Mouse (Mus musculus): Measurements from ENCODE around the gene Gm2310. TPM values are rescaled to one million over a fixed set of nuclear protein-coding genes. Genes with fewer than 3 reads are reported as not detected.
A peak's percentile ranks its signal among the peaks of the same experiment; 100 is the strongest.
"Not testable (repeated sequence)": the region's sequence is repeated elsewhere in the genome, so short reads cannot be mapped to it uniquely, and the experiment has no call there.

Gm2310 gene
- not detected in 2 replicates for polyA plus RNA-seq (2014; fragmentation: Nextera tagmentation; extraction: Ambion mirVana)

GRCm38 (mm10) chr15:8519853-8520252, at the start of gene Gm2310:
TSS of gene Gm2310 (minus strand) at chr15:8519953.
- not testable (repeated sequence) for H3K9ac ChIP-seq (ENCODE audit: low read depth, low read length); DNase-seq (ENCODE audit: low spot score); H3K36me3 ChIP-seq (ENCODE audit: control insufficient read depth, insufficient read depth, low read length); H3K4me2 ChIP-seq (ENCODE audit: low read depth, low read length); H3K4me3 ChIP-seq (ENCODE audit: low read depth, low read length); H3K27ac ChIP-seq (replicated peaks; ENCODE audit: low read depth, low read length); H3K27me3 ChIP-seq (replicated peaks; ENCODE audit: control insufficient read depth, insufficient read depth, low read length); H3K4me1 ChIP-seq (ENCODE audit: control insufficient read depth, insufficient read depth, low read length); H3K9me3 ChIP-seq (ENCODE audit: control insufficient read depth, low read length); ATAC-seq (ENCODE audit: low read depth)

- Histone ChIP-seq H3K27ac (replicated peaks; ENCODE audit: low read depth, low read length) (peak overlapping the region; percentile 82), H3K4me3 (ENCODE audit: low read depth, low read length) (peak overlapping the region; percentile 52), H3K4me2 (ENCODE audit: low read depth, low read length) (peak overlapping the region; percentile 88), H3K27me3 (replicated peaks; ENCODE audit: control insufficient read depth, insufficient read depth, low read length) (peaks cover 8% of the 10 kb centered on the region), H3K4me1 (ENCODE audit: control insufficient read depth, insufficient read depth, low read length) (0 out of 2 replicates have a peak, but pooled peaks cover 6% of the 10 kb centered on the region), H3K36me3 (ENCODE audit: control insufficient read depth, insufficient read depth, low read length) (no peaks in the 10 kb centered on the region), H3K9me3 (ENCODE audit: control insufficient read depth, low read length) (no peaks in the 10 kb centered on the region), H3K9ac (ENCODE audit: low read depth, low read length) (peak overlapping the region; percentile 59)
- under 1% methylated on average over 47 of the region's 61 CpGs for WGBS
- DNase-seq (ENCODE audit: low spot score) (peak; percentile 91), ATAC-seq (ENCODE audit: low read depth) (peak; percentile 91)
Measured at GRCm38 (mm10) chr15:8568645-8569528, 49.1 kb upstream of the Gm2310 start.

- Histone ChIP-seq H3K4me1 (ENCODE audit: control insufficient read depth, insufficient read depth, low read length) (0 out of 2 replicates have a peak, but pooled peaks cover 6% of the 10 kb centered on the region), H3K27me3 (replicated peaks; ENCODE audit: control insufficient read depth, insufficient read depth, low read length) (peaks cover 8% of the 10 kb centered on the region), H3K4me3 (ENCODE audit: low read depth, low read length) (peak overlapping the region; percentile 52), H3K9ac (ENCODE audit: low read depth, low read length) (peak overlapping the region; percentile 59; the same call in 1 of the 2 replicates), H3K9me3 (ENCODE audit: control insufficient read depth, low read length) (no peaks in the 10 kb centered on the region), H3K27ac (replicated peaks; ENCODE audit: low read depth, low read length) (peak overlapping the region; percentile 56), H3K4me2 (ENCODE audit: low read depth, low read length) (peak overlapping the region; percentile 88), H3K36me3 (ENCODE audit: control insufficient read depth, insufficient read depth, low read length) (no peaks in the 10 kb centered on the region)
- ATAC-seq (ENCODE audit: low read depth) (peak; percentile 39), DNase-seq (ENCODE audit: low spot score) (peak; percentile 52)
- WGBS = 4% methylated on average over 7 of the region's 7 CpGs
Measured at GRCm38 (mm10) chr15:8568286-8568644, 48.5 kb upstream of the Gm2310 start.

- 54% methylated on average over 6 of the region's 6 CpGs for WGBS
- Histone ChIP-seq H3K27me3 (replicated peaks; ENCODE audit: control insufficient read depth, insufficient read depth, low read length) (peaks cover 8% of the 10 kb centered on the region), H3K4me3 (ENCODE audit: low read depth, low read length) (no peak overlapping the region), H3K4me2 (ENCODE audit: low read depth, low read length) (no peak overlapping the region), H3K9me3 (ENCODE audit: control insufficient read depth, low read length) (no peaks in the 10 kb centered on the region), H3K36me3 (ENCODE audit: control insufficient read depth, insufficient read depth, low read length) (no peaks in the 10 kb centered on the region), H3K27ac (replicated peaks; ENCODE audit: low read depth, low read length) (no peak overlapping the region), H3K4me1 (ENCODE audit: control insufficient read depth, insufficient read depth, low read length) (0 out of 2 replicates have a peak, but pooled peaks cover 6% of the 10 kb centered on the region), H3K9ac (ENCODE audit: low read depth, low read length) (no peak overlapping the region)
- no peak for ATAC-seq (ENCODE audit: low read depth)
- DNase-seq (ENCODE audit: low spot score) = no peak
Measured at GRCm38 (mm10) chr15:8565416-8565815, 45.7 kb upstream of the Gm2310 start.

GRCm38 (mm10) chr15:8564331-8564730, 44.6 kb upstream of the Gm2310 start:
- ATAC-seq (ENCODE audit: low read depth) (no peak), DNase-seq (ENCODE audit: low spot score) (no peak)
- no peak overlapping the region for H3K9ac ChIP-seq (ENCODE audit: low read depth, low read length)
- peaks cover 8% of the 10 kb centered on the region for H3K27me3 ChIP-seq (replicated peaks; ENCODE audit: control insufficient read depth, insufficient read depth, low read length)
- 0 out of 2 replicates have a peak, but pooled peaks cover under 1% of the 10 kb centered on the region for H3K4me1 ChIP-seq (ENCODE audit: control insufficient read depth, insufficient read depth, low read length)
- H3K36me3 ChIP-seq (ENCODE audit: control insufficient read depth, insufficient read depth, low read length) = no peaks in the 10 kb centered on the region
- no peak overlapping the region for H3K4me3 ChIP-seq (ENCODE audit: low read depth, low read length)
- 89% methylated on average over 3 of the region's 3 CpGs for WGBS
- no peak overlapping the region for H3K4me2 ChIP-seq (ENCODE audit: low read depth, low read length)
- H3K27ac ChIP-seq (replicated peaks; ENCODE audit: low read depth, low read length) = no peak overlapping the region
- H3K9me3 ChIP-seq (ENCODE audit: control insufficient read depth, low read length) = no peaks in the 10 kb centered on the region

GRCm38 (mm10) chr15:8563423-8564194, 43.9 kb upstream of the Gm2310 start:
- DNase-seq (ENCODE audit: low spot score) = no peak
- H3K27ac ChIP-seq (replicated peaks; ENCODE audit: low read depth, low read length) = no peak overlapping the region
- H3K4me3 ChIP-seq (ENCODE audit: low read depth, low read length) = no peak overlapping the region
- no peak for ATAC-seq (ENCODE audit: low read depth)
- H3K9me3 ChIP-seq (ENCODE audit: control insufficient read depth, low read length) = no peaks in the 10 kb centered on the region
- no peak overlapping the region for H3K9ac ChIP-seq (ENCODE audit: low read depth, low read length)
- 63% methylated on average over 1 of the region's 1 CpGs for WGBS
- H3K36me3 ChIP-seq (ENCODE audit: control insufficient read depth, insufficient read depth, low read length) = no peaks in the 10 kb centered on the region
- no peak overlapping the region for H3K4me2 ChIP-seq (ENCODE audit: low read depth, low read length)
- H3K27me3 ChIP-seq (replicated peaks; ENCODE audit: control insufficient read depth, insufficient read depth, low read length) = peaks cover 8% of the 10 kb centered on the region
- no peaks in the 10 kb centered on the region for H3K4me1 ChIP-seq (ENCODE audit: control insufficient read depth, insufficient read depth, low read length)

- H3K27ac ChIP-seq (replicated peaks; ENCODE audit: low read depth, low read length) = no peak overlapping the region
- no peak for DNase-seq (ENCODE audit: low spot score)
- H3K4me2 ChIP-seq (ENCODE audit: low read depth, low read length) = no peak overlapping the region
- H3K27me3 ChIP-seq (replicated peaks; ENCODE audit: control insufficient read depth, insufficient read depth, low read length) = peaks cover 2% of the 10 kb centered on the region; the same call in 1 of the 2 replicates
- no peaks in the 10 kb centered on the region for H3K9me3 ChIP-seq (ENCODE audit: control insufficient read depth, low read length)
- H3K9ac ChIP-seq (ENCODE audit: low read depth, low read length) = no peak overlapping the region
- no peak for ATAC-seq (ENCODE audit: low read depth)
- H3K4me3 ChIP-seq (ENCODE audit: low read depth, low read length) = no peak overlapping the region
- H3K4me1 ChIP-seq (ENCODE audit: control insufficient read depth, insufficient read depth, low read length) = no peaks in the 10 kb centered on the region
- no peaks in the 10 kb centered on the region for H3K36me3 ChIP-seq (ENCODE audit: control insufficient read depth, insufficient read depth, low read length)
- 82% methylated on average over 7 of the region's 7 CpGs for WGBS
Measured at GRCm38 (mm10) chr15:8562776-8563175, 43.0 kb upstream of the Gm2310 start.

GRCm38 (mm10) chr15:8531201-8531600, 11.4 kb upstream of the Gm2310 start:
- Histone ChIP-seq H3K27me3 (replicated peaks; ENCODE audit: control insufficient read depth, insufficient read depth, low read length) (no peaks in the 10 kb centered on the region), H3K9me3 (ENCODE audit: control insufficient read depth, low read length) (no peaks in the 10 kb centered on the region), H3K9ac (ENCODE audit: low read depth, low read length) (no peak overlapping the region), H3K36me3 (ENCODE audit: control insufficient read depth, insufficient read depth, low read length) (no peaks in the 10 kb centered on the region), H3K27ac (replicated peaks; ENCODE audit: low read depth, low read length) (no peak overlapping the region), H3K4me2 (ENCODE audit: low read depth, low read length) (no peak overlapping the region), H3K4me3 (ENCODE audit: low read depth, low read length) (no peak overlapping the region), H3K4me1 (ENCODE audit: control insufficient read depth, insufficient read depth, low read length) (no peaks in the 10 kb centered on the region)
- WGBS = 68% methylated on average over 5 of the region's 5 CpGs
- no peak for ATAC-seq (ENCODE audit: low read depth)
- DNase-seq (ENCODE audit: low spot score) = no peak
